Mouse (Mus musculus) MEL (cell line): ENCODE results near the gene Galnt9. TPM values are rescaled to one million over a fixed set of nuclear protein-coding genes. Genes with fewer than 3 reads are reported as not detected.
A peak's percentile ranks its signal among the peaks of the same experiment; 100 is the strongest.

Experiments used
- DNase-seq: peaks from one replicate; pipeline ENCODE4 v3.0.0; 2011; ENCODE audit warnings: low read depth, low spot score
- H3K27ac ChIP-seq: 2 replicates; pipeline ENCODE4 v1.5.1; 2012; ENCODE audit warnings: low read depth, mild to moderate bottlenecking, control low read depth, low read length, moderate library complexity; ENCODE audit not compliant: control insufficient read depth
- H3K27me3 ChIP-seq, 2 experiments: fragments of 150-350 bp in 1 of 2; sonication (generic) in 1 of 2; 2 replicates each; pipeline ENCODE4 v1.6.1; 2012; ENCODE audit warnings: low read length in 2 of 2, mild to moderate bottlenecking in 2 of 2, improper control_type of control experiment in 1 of 2, moderate library complexity in 1 of 2; ENCODE audit not compliant: insufficient read depth in 2 of 2, control insufficient read depth in 1 of 2
- H3K36me3 ChIP-seq, 2 experiments: 2 replicates each; pipeline ENCODE4 v1.6.1; 2012 to 2014; ENCODE audit warnings: low read length in 2 of 2, improper control_type of control experiment in 1 of 2, inconsistent platforms in 1 of 2, mild to moderate bottlenecking in 1 of 2; ENCODE audit not compliant: insufficient read depth in 2 of 2, control insufficient read depth in 1 of 2
- H3K4me1 ChIP-seq, 2 experiments: fragments of 150-350 bp in 1 of 2; sonication (generic) in 1 of 2; 2 replicates each; pipeline ENCODE4 v1.6.1; 2012; ENCODE audit warnings: low read length in 2 of 2, improper control_type of control experiment in 1 of 2, mild to moderate bottlenecking in 1 of 2; ENCODE audit not compliant: insufficient read depth in 2 of 2, control insufficient read depth in 1 of 2
- H3K4me3 ChIP-seq, 2 experiments: fragments of 150-350 bp in 1 of 2; sonication (generic) in 1 of 2; 2 replicates each; pipeline ENCODE4 v1.5.1; 2012; ENCODE audit warnings: low read depth in 2 of 2, low read length in 2 of 2, mild to moderate bottlenecking in 2 of 2, moderate library complexity in 2 of 2, control low read depth in 1 of 2, improper control_type of control experiment in 1 of 2; ENCODE audit not compliant: control insufficient read depth in 1 of 2, insufficient read depth in 1 of 2
- H3K79me2 ChIP-seq: 2 replicates; pipeline ENCODE4 v1.6.1; 2012; ENCODE audit warnings: mild to moderate bottlenecking, low read length, moderate library complexity; ENCODE audit not compliant: control insufficient read depth, poor library complexity, insufficient read depth
- H3K9ac ChIP-seq: 2 replicates; pipeline ENCODE4 v1.6.1; 2012; ENCODE audit warnings: low read depth, mild to moderate bottlenecking, control low read depth, low read length, moderate library complexity; ENCODE audit not compliant: control insufficient read depth, poor library complexity, severe bottlenecking
- H3K9me3 ChIP-seq: fragments of 150-350 bp; sonication (generic); replicated peaks from 2 replicates; pipeline ENCODE4 v1.6.1; 2012; ENCODE audit warnings: mild to moderate bottlenecking, low read length, improper control_type of control experiment, moderate library complexity; ENCODE audit not compliant: insufficient read depth
- CHD2 ChIP-seq: IDR thresholded peaks from 2 replicates; pipeline ENCODE4 v1.6.1; 2011; ENCODE audit warnings: low read length, improper control_type of control experiment
- ELF1 ChIP-seq: IDR thresholded peaks from 2 replicates; pipeline ENCODE4 v1.6.1; 2014; ENCODE audit warnings: low read depth, mild to moderate bottlenecking, inconsistent platforms, low read length, improper control_type of control experiment, moderate library complexity
- EP300 ChIP-seq, 2 experiments: IDR thresholded peaks; 2 replicates each; pipeline ENCODE4 v1.6.1; 2011; ENCODE audit warnings: improper control_type of control experiment in 2 of 2, low read length in 2 of 2, low read depth in 1 of 2, mild to moderate bottlenecking in 1 of 2
- ETS1 ChIP-seq: IDR thresholded peaks from 2 replicates; pipeline ENCODE4 v1.6.1; 2012; ENCODE audit warnings: low read depth, mild to moderate bottlenecking, inconsistent platforms, low read length, improper control_type of control experiment, moderate library complexity
- GATA1 ChIP-seq: IDR thresholded peaks from 2 replicates; pipeline ENCODE4 v1.6.1; 2011; ENCODE audit warnings: low read depth, low read length, improper control_type of control experiment
- HCFC1 ChIP-seq: IDR thresholded peaks from 2 replicates; pipeline ENCODE4 v1.6.1; 2012; ENCODE audit warnings: low read depth, mild to moderate bottlenecking, inconsistent platforms, low read length, improper control_type of control experiment, moderate library complexity
- JUND ChIP-seq: IDR thresholded peaks from 2 replicates; pipeline ENCODE4 v1.6.1; 2011; ENCODE audit warnings: low read depth, mild to moderate bottlenecking, improper control_type of control experiment, low read length
- KAT2A ChIP-seq: conservative IDR thresholded peaks from 2 replicates; pipeline ENCODE4 v1.6.1; 2012; ENCODE audit warnings: low read depth, low read length, improper control_type of control experiment, inconsistent platforms
- MAFK ChIP-seq: IDR thresholded peaks from 2 replicates; pipeline ENCODE4 v1.6.1; 2011; ENCODE audit warnings: low read depth, mild to moderate bottlenecking, low read length, improper control_type of control experiment, borderline replicate concordance
- MAX ChIP-seq: IDR thresholded peaks from 2 replicates; pipeline ENCODE4 v1.6.1; 2011; ENCODE audit warnings: low read length, improper control_type of control experiment
- MEF2A ChIP-seq: IDR thresholded peaks from 2 replicates; pipeline ENCODE4 v1.6.1; 2014; ENCODE audit warnings: low read depth, mild to moderate bottlenecking, inconsistent platforms, low read length, improper control_type of control experiment; ENCODE audit not compliant: poor library complexity, insufficient replicate concordance, severe bottlenecking; ENCODE audit errors: extremely low read depth
- MYB ChIP-seq: IDR thresholded peaks from 2 replicates; pipeline ENCODE4 v1.6.1; 2011; ENCODE audit warnings: mild to moderate bottlenecking, low read depth, low read length, improper control_type of control experiment
- MYC ChIP-seq: IDR thresholded peaks from 2 replicates; pipeline ENCODE4 v1.6.1; 2011; ENCODE audit warnings: low read depth, mild to moderate bottlenecking, low read length, improper control_type of control experiment, moderate library complexity
- NELFE ChIP-seq: IDR thresholded peaks from 2 replicates; pipeline ENCODE4 v1.6.1; 2011; ENCODE audit warnings: low read depth, low read length, improper control_type of control experiment
- NRF1 ChIP-seq: IDR thresholded peaks from 2 replicates; pipeline ENCODE4 v1.6.1; 2014; ENCODE audit warnings: low read depth, mild to moderate bottlenecking, inconsistent platforms, low read length, improper control_type of control experiment, moderate library complexity; ENCODE audit not compliant: poor library complexity, insufficient read depth, severe bottlenecking
- POLR2A ChIP-seq, 2 experiments: IDR thresholded peaks; 2 replicates each; pipeline ENCODE4 v1.6.1; 2011 to 2012; ENCODE audit warnings: low read length in 2 of 2, mild to moderate bottlenecking in 2 of 2, control low read depth in 1 of 2, improper control_type of control experiment in 1 of 2, low read depth in 1 of 2, moderate library complexity in 1 of 2; ENCODE audit not compliant: control insufficient read depth in 1 of 2, insufficient read depth in 1 of 2, poor library complexity in 1 of 2
- POLR2AphosphoS5 ChIP-seq: IDR thresholded peaks from 2 replicates; pipeline ENCODE4 v1.6.1; 2012; ENCODE audit warnings: low read depth, borderline replicate concordance, mild to moderate bottlenecking, inconsistent platforms, low read length, moderate library complexity, mixed read lengths
- SIN3A ChIP-seq: IDR thresholded peaks from 2 replicates; pipeline ENCODE4 v1.6.1; 2012; ENCODE audit warnings: low read length, improper control_type of control experiment, inconsistent platforms
- SMC3 ChIP-seq: IDR thresholded peaks from 2 replicates; pipeline ENCODE4 v1.6.1; 2011; ENCODE audit warnings: low read depth, low read length, improper control_type of control experiment
- TAL1 ChIP-seq: IDR thresholded peaks from 2 replicates; pipeline ENCODE4 v1.6.1; 2012; ENCODE audit warnings: mild to moderate bottlenecking, inconsistent platforms, low read length, moderate library complexity, mixed read lengths
- TBP ChIP-seq: IDR thresholded peaks from 2 replicates; pipeline ENCODE4 v1.8.0; 2011; ENCODE audit warnings: low read depth, low read length, improper control_type of control experiment
- TCF12 ChIP-seq: IDR thresholded peaks from 2 replicates; pipeline ENCODE4 v1.6.1; 2014; ENCODE audit warnings: low read depth, mild to moderate bottlenecking, inconsistent platforms, low read length, improper control_type of control experiment, moderate library complexity
- UBTF ChIP-seq: IDR thresholded peaks from 2 replicates; pipeline ENCODE4 v1.6.1; 2012; ENCODE audit warnings: low read depth, mild to moderate bottlenecking, inconsistent platforms, low read length, improper control_type of control experiment, moderate library complexity, borderline replicate concordance; ENCODE audit not compliant: insufficient read depth
- USF1 ChIP-seq: IDR thresholded peaks from 2 replicates; pipeline ENCODE4 v1.6.1; 2014; ENCODE audit warnings: low read depth, mild to moderate bottlenecking, inconsistent platforms, low read length, improper control_type of control experiment, moderate library complexity
- USF2 ChIP-seq, 2 experiments: IDR thresholded peaks; 2 replicates each; pipeline ENCODE4 v1.6.1; 2011 to 2012; ENCODE audit warnings: improper control_type of control experiment in 2 of 2, low read length in 2 of 2, borderline replicate concordance in 1 of 2, inconsistent platforms in 1 of 2, low read depth in 1 of 2, mild to moderate bottlenecking in 1 of 2; ENCODE audit not compliant: insufficient read depth in 1 of 2
- ZC3H11A ChIP-seq: IDR thresholded peaks from 2 replicates; pipeline ENCODE4 v1.6.1; 2012; ENCODE audit warnings: low read depth, mild to moderate bottlenecking, inconsistent platforms, low read length, improper control_type of control experiment
- ZKSCAN1 ChIP-seq: IDR thresholded peaks from 2 replicates; pipeline ENCODE4 v1.6.1; 2012; ENCODE audit warnings: low read depth, mild to moderate bottlenecking, inconsistent platforms, low read length, improper control_type of control experiment, moderate library complexity
- polyA plus RNA-seq, 2 experiments: library from polyadenylated mRNA; stranded (reverse) in 1 of 2; unstranded in 1 of 2; fragments of >175 nt in 1 of 2; fragments of >200 nt in 1 of 2; gene quantifications; 2 replicates each; pipeline versions ENCODE4 v1.2.1 to v1.2.4; 2012; ENCODE audit warnings: low replicate concordance in 2 of 2, low read depth in 1 of 2; ENCODE audit not compliant: insufficient read length in 2 of 2, insufficient read depth in 1 of 2, missing spikeins in 1 of 2
- total RNA-seq: library from RNA; depleted of rRNA; stranded (reverse); fragments of 300-350 nt; gene quantifications from 2 replicates; pipeline ENCODE4 v1.2.3, GENCODE M21; 2012

Galnt9 gene
- total and polyA plus RNA-seq, 3 experiments, result 0.23 to 0.99 TPM; not detected in 1

DNA sequence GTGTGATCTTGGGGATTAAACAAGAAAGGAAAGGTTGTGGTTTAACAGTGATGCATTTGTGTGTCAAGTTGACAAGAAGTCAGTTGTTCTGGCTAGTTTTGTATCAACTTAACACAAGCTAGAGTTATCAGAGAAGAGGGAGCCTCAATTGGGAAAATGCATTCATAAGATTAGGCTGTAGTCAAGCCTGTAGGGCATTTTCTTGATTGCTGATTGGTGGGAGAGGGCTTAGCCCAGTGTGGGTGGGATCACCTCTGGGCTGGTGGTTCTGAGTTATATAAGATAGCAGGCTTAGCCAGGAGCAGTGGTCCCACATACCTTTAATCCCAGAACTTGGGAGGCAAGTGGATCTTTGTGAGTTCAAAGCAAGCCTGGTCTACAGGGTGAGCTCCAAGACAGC lies 102.2 kb downstream of the Galnt9 start:
- H3K9me3 ChIP-seq, result no peaks in the 10 kb centered on the region
- TF ChIP-seq ZKSCAN1 (no peak), TBP (no peak), SIN3A (no peak), KAT2A (no peak), ZC3H11A (no peak), MYC (no peak), EP300 (IDR thresholded peaks at IDR 0.05; ENCODE audit: low read depth in 1 of 2, low read length in 2 of 2) (no peak), POLR2A (IDR thresholded peaks at IDR 0.05; ENCODE audit: control insufficient read depth in 1 of 2, insufficient read depth in 1 of 2, low read depth in 1 of 2, low read length in 2 of 2, poor library complexity in 1 of 2) (no peak), MAFK (no peak), SMC3 (no peak), MAX (no peak), TAL1 (no peak), HCFC1 (no peak), POLR2AphosphoS5 (no peak), NELFE (no peak), MEF2A (no peak)
- TF ChIP-seq, all 39 proteins: peak for 0
- H3K4me3 ChIP-seq, result no peak overlapping the region
- no peaks in the 10 kb centered on the region for H3K4me1 ChIP-seq
- H3K9ac ChIP-seq, result no peak overlapping the region
- H3K27ac ChIP-seq, result no peak overlapping the region
- no peaks in the 10 kb centered on the region for H3K79me2 ChIP-seq
- no peaks in the 10 kb centered on the region for H3K27me3 ChIP-seq
- DNase-seq, result no peak
- peaks cover 0 to 7% of the 10 kb centered on the region in 2 experiments; a peak in 2 of 4 replicates for H3K36me3 ChIP-seq

DNA sequence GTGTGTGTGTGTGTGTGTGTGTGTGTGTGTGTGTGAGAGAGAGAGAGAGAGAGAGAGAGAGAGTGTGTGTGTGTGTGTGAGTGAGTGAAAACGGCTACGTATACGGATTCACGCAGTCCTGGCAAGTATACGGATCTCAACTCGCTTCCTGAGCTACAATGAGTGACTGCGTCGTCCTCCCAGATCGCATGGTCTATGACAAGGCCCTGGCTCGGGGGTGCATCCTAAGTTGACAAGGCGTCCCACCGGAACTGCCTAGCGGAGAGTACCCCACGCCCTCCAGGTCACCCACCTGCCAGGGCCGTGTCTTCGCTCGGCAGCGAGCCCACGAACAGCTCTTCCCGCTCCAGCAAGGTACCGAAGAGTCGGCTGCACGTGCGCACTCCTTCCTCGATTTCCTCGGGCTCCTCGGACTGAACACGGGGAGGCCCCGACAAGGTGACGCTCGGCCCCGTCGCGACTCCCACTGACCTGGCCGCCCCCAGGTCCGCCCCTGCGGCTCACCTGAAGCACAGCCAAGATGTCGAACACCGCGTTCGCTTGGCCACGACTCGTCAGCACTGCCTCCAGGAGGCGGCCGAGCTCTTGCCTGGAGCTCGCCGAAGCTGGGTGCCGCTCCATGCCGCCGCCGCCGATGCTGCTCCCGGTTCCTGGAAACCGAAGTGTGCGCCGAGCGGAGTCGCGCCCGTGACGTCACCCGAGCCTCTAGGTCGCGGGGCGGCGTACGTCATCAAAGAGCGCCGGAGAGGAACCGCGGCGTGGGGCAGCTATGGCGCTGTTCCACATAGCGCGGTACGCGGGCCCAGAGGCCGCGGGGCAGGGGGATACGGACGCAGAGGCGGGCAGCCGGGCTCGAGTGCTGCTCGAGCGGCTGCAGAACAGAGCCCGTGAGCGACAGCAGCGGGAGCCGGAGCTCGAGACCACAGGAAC lies 108.8 kb downstream of the Galnt9 start, which contains the start of the genes Noc4l and Ddx51:
Gene Noc4l (minus strand): TSS at position 699 of the 930 bp plus-strand sequence.
Gene Ddx51 (plus strand): TSS at position 733 of the 930 bp plus-strand sequence.
- H3K9me3 ChIP-seq, result no peaks in the 10 kb centered on the region
- peak within 1 kb of the TSS; percentile 88 for H3K9ac ChIP-seq
- peaks cover 5 to 10% of the 10 kb centered on the region in 2 experiments for H3K36me3 ChIP-seq
- H3K4me3 ChIP-seq, result peak within 1 kb of the TSS; percentile 75 to 91
- H3K79me2 ChIP-seq, result peaks cover 30% of the 10 kb centered on the region
- no peaks in the 10 kb centered on the region for H3K27me3 ChIP-seq
- H3K4me1 ChIP-seq, result peaks cover 0 to 11% of the 10 kb centered on the region in 2 experiments; a peak in 2 of 4 replicates
- H3K27ac ChIP-seq, result 0 out of 2 replicates have a peak within 1 kb of the TSS, but pooled peaks have one; percentile 12
- DNase-seq, result peak; percentile 97
- peak; percentile 50; the same call in 1 of the 2 replicates for TF ChIP-seq ETS1
- no peak for TF ChIP-seq UBTF
- TF ChIP-seq JUND, result no peak
- TF ChIP-seq GATA1, result no peak
- no peak for TF ChIP-seq NRF1
- peak; percentile 55; the same call in 1 of the 2 replicates for TF ChIP-seq ZC3H11A
- peak; percentile 82 for TF ChIP-seq ELF1
- TF ChIP-seq SIN3A, result peak; percentile 97
- no peak for TF ChIP-seq CHD2
- no peak for TF ChIP-seq MEF2A
- no peak for TF ChIP-seq MYB
- TF ChIP-seq MAFK, result no peak
- TF ChIP-seq USF1, result peak; percentile 52; the same call in 1 of the 2 replicates
- peak; percentile 87 to 96 for TF ChIP-seq POLR2A (IDR thresholded peaks at IDR 0.05; ENCODE audit: control insufficient read depth in 1 of 2, insufficient read depth in 1 of 2, low read depth in 1 of 2, low read length in 2 of 2, poor library complexity in 1 of 2)
- no peak for TF ChIP-seq POLR2AphosphoS5
- no peak for TF ChIP-seq TAL1
- TF ChIP-seq TCF12, result peak; percentile 68
- TF ChIP-seq USF2 (IDR thresholded peaks at IDR 0.05; ENCODE audit: borderline replicate concordance in 1 of 2, insufficient read depth in 1 of 2, low read depth in 1 of 2, low read length in 2 of 2), result no peak
